Mouse (Mus musculus): ENCODE data around the gene Osbpl5. TPM values are rescaled to one million over a fixed set of nuclear protein-coding genes. Genes with fewer than 3 reads are reported as not detected.
A peak's percentile ranks its signal among the peaks of the same experiment; 100 is the strongest.

Osbpl5 gene
- polyA plus RNA-seq, 1 experiment from 2014 or later: 13.0 TPM

GRCm38 (mm10) chr7:143783378-143783995 lies 26.7 kb upstream of the Osbpl5 start:
- DNase-seq (ENCODE audit: low spot score, missing footprints) (peak; percentile 90), ATAC-seq (ENCODE audit: low FRiP score) (peak; percentile 68)

GRCm38 (mm10) chr7:143777375-143777774 lies 20.6 kb upstream of the Osbpl5 start:
- ATAC-seq (ENCODE audit: low FRiP score) (no peak), DNase-seq (ENCODE audit: low spot score, missing footprints) (no peak)
- Histone ChIP-seq H3K9me3 (ENCODE audit: control insufficient read depth, low read length) (no peaks in the 10 kb centered on the region), H3K9ac (ENCODE audit: low read length) (no peak overlapping the region), H3K27me3 (ENCODE audit: control insufficient read depth, insufficient read depth, low read length) (no peaks in the 10 kb centered on the region), H3K36me3 (ENCODE audit: control insufficient read depth, insufficient read depth, low read length) (no peaks in the 10 kb centered on the region), H3K4me1 (ENCODE audit: control insufficient read depth, insufficient read depth, low read length) (no peaks in the 10 kb centered on the region; the same call in 1 of the 2 replicates), H3K27ac (ENCODE audit: low read depth, low read length) (no peak overlapping the region), H3K4me2 (no peak overlapping the region), H3K4me3 (ENCODE audit: low read depth, low read length) (no peak overlapping the region)
- WGBS: 69% methylated on average over 2 of the region's 2 CpGs

More at GRCm38 (mm10) chr7:143783378-143783995, 26.7 kb upstream of the Osbpl5 start:
- Histone ChIP-seq H3K4me3 (ENCODE audit: low read depth, low read length) (peak overlapping the region; percentile 34), H3K27me3 (ENCODE audit: control insufficient read depth, insufficient read depth, low read length) (no peaks in the 10 kb centered on the region), H3K9me3 (ENCODE audit: control insufficient read depth, low read length) (no peaks in the 10 kb centered on the region), H3K4me2 (peak overlapping the region; percentile 56), H3K27ac (ENCODE audit: low read depth, low read length) (no peak overlapping the region), H3K4me1 (ENCODE audit: control insufficient read depth, insufficient read depth, low read length) (peaks cover 11% of the 10 kb centered on the region), H3K36me3 (ENCODE audit: control insufficient read depth, insufficient read depth, low read length) (no peaks in the 10 kb centered on the region), H3K9ac (ENCODE audit: low read length) (peak overlapping the region; percentile 65)
- 15% methylated on average over 6 of the region's 6 CpGs for WGBS

GRCm38 (mm10) chr7:143776137-143776536 lies 19.4 kb upstream of the Osbpl5 start:
- Histone ChIP-seq H3K9me3 (ENCODE audit: control insufficient read depth, low read length) (no peaks in the 10 kb centered on the region), H3K27ac (ENCODE audit: low read depth, low read length) (no peak overlapping the region), H3K36me3 (ENCODE audit: control insufficient read depth, insufficient read depth, low read length) (no peaks in the 10 kb centered on the region), H3K4me3 (ENCODE audit: low read depth, low read length) (no peak overlapping the region), H3K9ac (ENCODE audit: low read length) (no peak overlapping the region), H3K4me2 (no peak overlapping the region), H3K4me1 (ENCODE audit: control insufficient read depth, insufficient read depth, low read length) (no peaks in the 10 kb centered on the region), H3K27me3 (ENCODE audit: control insufficient read depth, insufficient read depth, low read length) (no peaks in the 10 kb centered on the region)
- DNase-seq (ENCODE audit: low spot score, missing footprints) (no peak), ATAC-seq (ENCODE audit: low FRiP score) (no peak)
- 32% methylated on average over 3 of the region's 3 CpGs for WGBS

- H3K4me1 ChIP-seq (ENCODE audit: control insufficient read depth, insufficient read depth, low read length): no peaks in the 10 kb centered on the region
Measured at GRCm38 (mm10) chr7:143769461-143769860, 12.7 kb upstream of the Osbpl5 start.

GRCm38 (mm10) chr7:143768267-143768666 lies 11.5 kb upstream of the Osbpl5 start:
- DNase-seq (ENCODE audit: low spot score, missing footprints) (no peak), ATAC-seq (ENCODE audit: low FRiP score) (no peak)
- Histone ChIP-seq H3K4me1 (ENCODE audit: control insufficient read depth, insufficient read depth, low read length) (no peaks in the 10 kb centered on the region), H3K27ac (ENCODE audit: low read depth, low read length) (no peak overlapping the region), H3K36me3 (ENCODE audit: control insufficient read depth, insufficient read depth, low read length) (no peaks in the 10 kb centered on the region), H3K9me3 (ENCODE audit: control insufficient read depth, low read length) (no peaks in the 10 kb centered on the region), H3K9ac (ENCODE audit: low read length) (no peak overlapping the region), H3K4me3 (ENCODE audit: low read depth, low read length) (no peak overlapping the region), H3K27me3 (ENCODE audit: control insufficient read depth, insufficient read depth, low read length) (no peaks in the 10 kb centered on the region), H3K4me2 (no peak overlapping the region)
- WGBS: 79% methylated on average over 6 of the region's 6 CpGs

More at GRCm38 (mm10) chr7:143769461-143769860, 12.7 kb upstream of the Osbpl5 start:
- 64% methylated on average over 1 of the region's 1 CpGs for WGBS
- no peak overlapping the region for H3K9ac ChIP-seq (ENCODE audit: low read length)
- H3K27ac ChIP-seq (ENCODE audit: low read depth, low read length): no peak overlapping the region
- H3K4me2 ChIP-seq: no peak overlapping the region
- DNase-seq (ENCODE audit: low spot score, missing footprints): no peak
- no peaks in the 10 kb centered on the region for H3K9me3 ChIP-seq (ENCODE audit: control insufficient read depth, low read length)
- H3K36me3 ChIP-seq (ENCODE audit: control insufficient read depth, insufficient read depth, low read length): no peaks in the 10 kb centered on the region
- no peak overlapping the region for H3K4me3 ChIP-seq (ENCODE audit: low read depth, low read length)
- no peak for ATAC-seq (ENCODE audit: low FRiP score)
- H3K27me3 ChIP-seq (ENCODE audit: control insufficient read depth, insufficient read depth, low read length): no peaks in the 10 kb centered on the region

- DNase-seq (ENCODE audit: low spot score, missing footprints) (no peak), ATAC-seq (ENCODE audit: low FRiP score) (no peak)
- Histone ChIP-seq H3K9ac (ENCODE audit: low read length) (no peak within 1 kb of the TSS), H3K4me2 (no peak within 1 kb of the TSS), H3K27me3 (ENCODE audit: control insufficient read depth, insufficient read depth, low read length) (no peaks in the 10 kb centered on the region), H3K4me3 (ENCODE audit: low read depth, low read length) (no peak within 1 kb of the TSS), H3K27ac (ENCODE audit: low read depth, low read length) (no peak within 1 kb of the TSS), H3K9me3 (ENCODE audit: control insufficient read depth, low read length) (no peaks in the 10 kb centered on the region), H3K36me3 (ENCODE audit: control insufficient read depth, insufficient read depth, low read length) (no peaks in the 10 kb centered on the region), H3K4me1 (ENCODE audit: control insufficient read depth, insufficient read depth, low read length) (no peaks in the 10 kb centered on the region)
- WGBS: 39% methylated on average over 6 of the region's 6 CpGs
Measured at GRCm38 (mm10) chr7:143766893-143767292, 10.1 kb upstream of the Osbpl5 start, which contains the start of gene Mrgprg. Mrgprg (minus strand) TSS chr7:143766993.

GRCm38 (mm10) chr7:143764876-143765530 lies 8.2 kb upstream of the Osbpl5 start:
- H3K27ac ChIP-seq (ENCODE audit: low read depth, low read length): no peak overlapping the region
- no peak for DNase-seq (ENCODE audit: low spot score, missing footprints)
- no peak overlapping the region for H3K4me2 ChIP-seq
- no peaks in the 10 kb centered on the region for H3K36me3 ChIP-seq (ENCODE audit: control insufficient read depth, insufficient read depth, low read length)
- no peaks in the 10 kb centered on the region for H3K27me3 ChIP-seq (ENCODE audit: control insufficient read depth, insufficient read depth, low read length)
- no peaks in the 10 kb centered on the region for H3K9me3 ChIP-seq (ENCODE audit: control insufficient read depth, low read length)
- H3K4me3 ChIP-seq (ENCODE audit: low read depth, low read length): no peak overlapping the region
- no peak overlapping the region for H3K9ac ChIP-seq (ENCODE audit: low read length)
- 79% methylated on average over 19 of the region's 19 CpGs for WGBS
- no peak for ATAC-seq (ENCODE audit: low FRiP score)
- H3K4me1 ChIP-seq (ENCODE audit: control insufficient read depth, insufficient read depth, low read length): no peaks in the 10 kb centered on the region

GRCm38 (mm10) chr7:143763794-143764193 lies 7.0 kb upstream of the Osbpl5 start:
- Histone ChIP-seq H3K4me3 (ENCODE audit: low read depth, low read length) (no peak overlapping the region), H3K4me1 (ENCODE audit: control insufficient read depth, insufficient read depth, low read length) (no peaks in the 10 kb centered on the region), H3K27ac (ENCODE audit: low read depth, low read length) (no peak overlapping the region), H3K9me3 (ENCODE audit: control insufficient read depth, low read length) (no peaks in the 10 kb centered on the region), H3K36me3 (ENCODE audit: control insufficient read depth, insufficient read depth, low read length) (no peaks in the 10 kb centered on the region), H3K27me3 (ENCODE audit: control insufficient read depth, insufficient read depth, low read length) (no peaks in the 10 kb centered on the region), H3K4me2 (no peak overlapping the region), H3K9ac (ENCODE audit: low read length) (no peak overlapping the region)
- DNase-seq (ENCODE audit: low spot score, missing footprints): peak; percentile 88
- ATAC-seq (ENCODE audit: low FRiP score): peak; percentile 50
- 28% methylated on average over 3 of the region's 3 CpGs for WGBS

- ATAC-seq (ENCODE audit: low FRiP score): no peak
- Histone ChIP-seq H3K27ac (ENCODE audit: low read depth, low read length) (no peak overlapping the region), H3K9me3 (ENCODE audit: control insufficient read depth, low read length) (no peaks in the 10 kb centered on the region), H3K27me3 (ENCODE audit: control insufficient read depth, insufficient read depth, low read length) (peaks cover 15% of the 10 kb centered on the region; the same call in 1 of the 2 replicates), H3K9ac (ENCODE audit: low read length) (no peak overlapping the region), H3K4me2 (no peak overlapping the region), H3K36me3 (ENCODE audit: control insufficient read depth, insufficient read depth, low read length) (no peaks in the 10 kb centered on the region), H3K4me1 (ENCODE audit: control insufficient read depth, insufficient read depth, low read length) (peaks cover 6% of the 10 kb centered on the region; the same call in 1 of the 2 replicates), H3K4me3 (ENCODE audit: low read depth, low read length) (no peak overlapping the region)
- DNase-seq (ENCODE audit: low spot score, missing footprints): no peak
- 72% methylated on average over 3 of the region's 3 CpGs for WGBS
Measured at GRCm38 (mm10) chr7:143758956-143759355, 2.2 kb upstream of the Osbpl5 start.

All from midbrain, embryonic 11.5 days (tissue).